Mouse (Mus musculus) embryonic fibroblast, embryonic 13.5 days (primary cell): ENCODE measurements around the gene Ezr.
"Not testable (repeated sequence)": the region's sequence is repeated elsewhere in the genome, so short reads cannot be mapped to it uniquely, and the experiment has no call there.

Source experiments
- CTCF ChIP-seq: IDR thresholded peaks from 2 replicates; pipeline ENCODE4 v1.5.1; 2011; ENCODE audit warnings: mild to moderate bottlenecking, control low read depth, low read length, moderate library complexity, borderline replicate concordance; ENCODE audit not compliant: insufficient read depth
- POLR2A ChIP-seq: IDR thresholded peaks from 2 replicates; pipeline ENCODE4 v1.6.1; 2011; ENCODE audit warnings: low read depth, mild to moderate bottlenecking, control low read depth, low read length, moderate library complexity

DNA sequence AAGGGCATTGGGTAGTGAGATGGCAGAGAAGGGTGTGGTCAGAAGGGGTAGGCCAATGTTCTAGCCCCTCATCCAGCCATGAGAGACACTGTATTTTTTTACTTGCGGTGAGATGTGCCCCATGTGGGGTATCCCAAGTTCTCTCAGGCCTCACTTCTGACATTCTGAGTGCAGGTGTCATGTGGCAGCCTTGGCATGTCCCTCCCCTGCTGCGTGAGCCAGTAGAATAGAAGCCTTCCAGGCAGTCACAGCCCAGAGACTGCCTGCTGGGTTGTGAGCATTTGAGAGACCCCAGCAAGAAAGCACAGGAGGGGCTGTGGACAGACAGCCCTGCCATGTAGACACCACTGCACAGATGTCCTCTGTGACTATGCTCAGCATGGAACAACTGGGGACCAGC, 74.4 kb downstream of the Ezr start:
- not testable (repeated sequence) for TF ChIP-seq POLR2A, CTCF
